Mouse (Mus musculus): ENCODE results near the gene Ankmy1. TPM values are rescaled to one million over a fixed set of nuclear protein-coding genes. Genes with fewer than 3 reads are reported as not detected.

Gene Ankmy1
- total RNA-seq (2021), result under 1 TPM; 0.11 to 0.19 TPM
- long read RNA-seq, experiment 1, result 0 reads
- long read RNA-seq, experiment 2, partial matches to known transcripts, result 0 of 4 reads
- long read RNA-seq, experiment 2, other reads (novel, unspliced or antisense), result 4 of 4 reads

DNA sequence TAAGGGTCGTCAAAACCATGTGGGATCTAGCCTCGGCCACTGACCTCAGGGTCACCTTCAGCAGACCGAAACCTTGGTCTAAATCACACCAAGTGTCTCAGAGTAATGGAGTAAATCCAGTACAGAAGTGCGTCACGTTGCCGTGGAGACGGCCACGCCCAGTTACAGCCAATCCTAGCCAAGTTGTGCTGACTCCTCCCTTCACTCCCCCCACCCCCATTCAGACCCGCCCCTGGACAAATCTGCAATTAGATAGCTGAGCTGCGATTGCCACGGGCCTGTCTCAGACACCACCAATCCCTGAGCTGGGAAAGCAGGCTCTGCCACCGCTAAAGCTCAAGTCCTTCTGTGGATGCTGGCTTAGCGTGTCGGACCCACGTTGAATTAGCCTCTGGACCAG, at the start of gene Ankmy1:
Gene Ankmy1 (minus strand): TSS at position 121 of the 400 bp plus-strand sequence.
- intact Hi-C loops (cut with DNase I), result no loop called here

DNA sequence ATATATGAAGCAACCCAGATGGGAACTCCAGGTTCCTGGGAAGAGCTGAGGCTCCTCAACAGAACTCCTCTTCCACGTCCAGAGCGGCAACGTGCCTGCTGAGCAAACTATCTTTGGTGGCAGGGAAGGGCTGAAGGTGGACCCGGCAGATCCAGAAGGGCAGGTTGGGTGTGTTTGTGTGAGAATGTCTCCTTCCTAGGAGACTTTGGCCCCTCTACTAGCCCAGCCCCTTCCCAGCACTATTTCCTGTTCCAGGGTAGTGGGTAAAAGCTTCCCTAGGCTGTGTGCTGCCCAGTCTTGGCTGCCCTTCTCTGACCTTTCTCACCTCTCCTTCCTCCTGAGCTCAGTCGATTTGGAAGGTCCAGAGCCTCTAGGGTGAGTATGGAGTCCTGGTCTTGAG, 47.9 kb upstream of the Ankmy1 start, which contains the start of gene Gpr35:
Gene Gpr35 (plus strand): TSS at position 259 of the 400 bp plus-strand sequence.
- intact Hi-C loops (cut with DNase I), result no loop called here
- DNase-seq (ENCODE audit: low spot score in 2 of 2), result no peak

More for the DNA sequence above, at the start of gene Ankmy1:
- peak; percentile 79 to 91 for DNase-seq (ENCODE audit: low spot score in 2 of 2)

DNA sequence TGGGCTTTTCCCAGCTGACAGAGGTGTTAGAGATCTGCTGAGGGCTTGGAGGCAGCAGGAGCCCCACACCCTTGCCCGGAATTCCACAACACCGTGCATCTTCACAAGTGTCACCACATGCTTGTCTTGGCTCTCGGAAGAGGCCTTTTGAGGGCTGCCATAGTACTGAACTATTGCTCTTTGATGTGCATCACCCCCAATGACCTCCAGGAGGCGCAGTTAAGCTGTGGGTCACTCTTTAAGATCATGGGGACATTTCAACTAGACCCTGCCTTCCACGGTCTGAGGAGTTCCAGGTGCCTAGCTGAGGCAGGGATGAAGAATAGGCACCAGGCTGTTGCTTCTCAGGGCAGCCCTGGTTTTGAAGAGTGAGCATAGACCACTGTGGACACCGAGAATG, 46.7 kb upstream of the Ankmy1 start:
- DNase-seq (ENCODE audit: low spot score in 2 of 2), result no peak
- intact Hi-C loops (cut with DNase I), result no loop called here

DNA sequence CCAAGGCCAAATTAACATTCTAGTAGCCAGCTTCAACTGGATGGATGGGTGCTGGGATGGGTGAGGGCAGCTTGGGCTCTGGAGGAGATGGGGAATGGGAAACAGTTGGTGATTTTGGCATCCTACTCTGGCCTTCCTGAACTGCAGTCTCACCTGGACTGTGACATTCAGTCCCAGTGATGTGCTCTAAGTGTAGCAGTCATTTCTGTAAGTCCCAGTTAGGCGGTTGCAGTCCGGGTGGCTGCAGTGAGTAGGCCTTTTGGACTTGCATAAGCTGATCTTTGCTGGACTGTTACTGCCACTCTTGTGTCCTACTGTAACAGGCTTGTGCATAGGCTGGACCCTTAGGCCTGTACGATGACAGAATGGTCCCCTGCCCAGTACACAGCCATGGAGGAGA, 45.3 kb upstream of the Ankmy1 start:
- intact Hi-C loops (cut with DNase I), result no loop called here
- DNase-seq (ENCODE audit: low spot score in 2 of 2), result no peak

DNA sequence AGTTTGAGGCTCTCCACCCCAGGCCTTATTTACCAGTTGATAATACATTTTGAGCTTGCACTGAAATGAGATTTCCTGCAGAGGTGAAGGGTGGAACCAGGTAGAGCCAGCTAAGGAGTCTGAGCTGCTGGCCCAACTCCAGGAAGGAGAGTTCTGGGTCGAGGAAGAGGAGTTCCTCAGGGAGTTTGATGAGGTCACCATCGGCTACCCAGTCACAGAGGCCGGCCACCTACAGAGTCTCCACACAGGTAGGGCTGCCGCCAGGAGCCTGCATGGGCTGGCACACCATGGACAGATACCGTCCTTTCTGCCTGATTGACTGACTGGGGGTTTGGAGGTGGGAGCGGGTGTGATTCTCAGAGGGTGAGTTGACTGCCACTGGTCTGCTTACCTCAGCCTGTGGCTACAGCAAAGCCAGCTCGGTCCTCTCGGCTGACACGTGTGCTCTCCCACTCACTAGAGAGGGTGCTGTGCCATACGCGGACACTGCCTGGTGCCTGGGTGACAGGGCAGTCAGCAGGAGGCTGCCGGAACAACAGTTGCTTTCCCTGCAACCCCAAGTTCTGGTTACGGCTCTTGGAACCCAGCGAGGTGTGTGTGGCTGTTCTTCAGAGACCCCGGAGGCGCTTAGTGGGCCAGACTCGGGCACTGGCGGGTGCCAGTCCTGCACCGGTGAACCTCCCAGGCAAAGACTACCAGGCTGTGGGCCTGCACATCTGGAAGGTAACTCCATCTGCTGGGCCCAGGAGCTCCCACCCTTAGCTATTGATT, 40.7 kb upstream of the Ankmy1 start:
- no peak for DNase-seq (ENCODE audit: low spot score in 2 of 2)
- intact Hi-C loops (cut with DNase I), result no loop called here

DNA sequence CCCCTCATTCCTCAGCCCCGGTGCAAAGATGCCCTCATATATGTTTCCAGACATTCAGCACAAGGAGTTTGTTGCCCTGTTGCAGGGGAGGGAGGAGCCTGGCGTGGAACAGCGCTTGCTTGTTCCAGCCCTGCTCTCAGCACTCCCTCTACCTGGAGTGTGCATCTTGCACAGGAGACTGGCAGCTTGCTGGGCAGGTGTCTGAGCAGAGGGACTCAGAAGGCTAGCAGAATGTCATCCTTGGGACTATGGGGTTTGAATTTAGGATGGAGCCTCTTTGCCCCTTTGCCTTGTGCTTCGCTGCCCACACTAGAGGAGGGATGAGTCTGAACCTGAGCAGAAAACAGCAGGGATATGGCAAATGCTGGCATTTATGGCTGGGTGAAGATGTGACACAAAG, 37.0 kb upstream of the Ankmy1 start:
- intact Hi-C loops (cut with DNase I), result no loop called here
- DNase-seq (ENCODE audit: low spot score in 2 of 2), result no peak

DNA sequence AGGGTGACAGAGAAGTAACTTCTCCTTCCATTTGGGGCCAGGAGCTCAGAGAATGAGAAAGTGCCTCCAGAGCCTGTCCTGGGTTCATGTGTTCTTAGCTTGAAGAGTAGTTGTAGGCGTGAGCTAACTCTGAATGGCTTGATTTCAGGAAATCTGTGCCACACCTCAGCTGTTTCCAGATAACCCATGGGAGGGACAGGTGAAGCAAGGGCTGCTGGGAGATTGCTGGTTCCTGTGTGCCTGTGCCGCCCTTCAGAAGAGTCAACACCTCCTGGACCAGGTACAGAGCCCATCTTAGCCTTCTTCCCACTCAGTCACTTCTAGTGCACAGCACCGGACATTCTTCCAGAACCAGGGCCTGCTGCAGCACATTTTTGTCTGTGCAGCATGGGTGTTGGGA, 35.1 kb upstream of the Ankmy1 start:
- no peak for DNase-seq (ENCODE audit: low spot score in 2 of 2)
- intact Hi-C loops (cut with DNase I), result no loop called here

DNA sequence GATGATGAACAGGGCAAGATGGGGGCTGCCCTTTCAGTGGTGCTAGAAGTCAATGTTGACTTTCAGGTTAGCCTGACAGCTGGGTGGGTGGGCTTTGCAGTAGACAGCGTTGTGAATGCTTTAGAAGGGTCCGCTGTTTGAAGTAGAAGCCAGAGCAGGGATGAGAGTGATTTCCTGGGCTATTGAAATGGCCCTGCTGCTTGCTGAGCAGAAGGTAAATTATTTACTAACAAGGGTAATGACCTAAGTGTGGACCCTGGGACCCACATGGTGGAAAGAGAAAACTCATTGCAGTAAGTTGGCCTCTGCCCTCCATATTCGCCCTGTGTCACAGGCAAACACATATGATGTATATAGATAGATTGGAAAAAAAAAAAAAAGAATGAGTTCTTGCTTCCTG, 33.8 kb upstream of the Ankmy1 start:
- intact Hi-C loops (cut with DNase I), result no loop called here
- DNase-seq (ENCODE audit: low spot score in 2 of 2), result no peak

DNA sequence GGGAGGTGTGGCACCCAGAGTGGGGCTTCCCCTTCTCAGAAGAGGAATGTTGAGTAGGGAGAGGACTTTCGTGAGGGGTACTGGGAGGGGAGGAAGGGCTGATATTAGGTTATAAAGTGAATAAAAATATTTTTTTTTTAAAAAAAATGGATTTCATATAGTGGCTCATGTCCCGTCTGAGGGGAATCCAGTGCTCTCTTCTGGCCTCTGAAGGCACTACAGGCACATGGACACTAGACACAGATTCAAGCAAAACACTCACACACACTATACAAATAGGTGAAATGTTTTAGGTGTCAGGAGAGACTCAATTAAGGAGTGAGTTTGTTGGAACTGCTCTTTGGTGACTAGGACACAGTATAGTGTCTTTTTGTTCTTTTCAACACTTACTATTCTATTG, 33.3 kb upstream of the Ankmy1 start:
- intact Hi-C loops (cut with DNase I), result no loop called here
- no peak for DNase-seq (ENCODE audit: low spot score in 2 of 2)

DNA sequence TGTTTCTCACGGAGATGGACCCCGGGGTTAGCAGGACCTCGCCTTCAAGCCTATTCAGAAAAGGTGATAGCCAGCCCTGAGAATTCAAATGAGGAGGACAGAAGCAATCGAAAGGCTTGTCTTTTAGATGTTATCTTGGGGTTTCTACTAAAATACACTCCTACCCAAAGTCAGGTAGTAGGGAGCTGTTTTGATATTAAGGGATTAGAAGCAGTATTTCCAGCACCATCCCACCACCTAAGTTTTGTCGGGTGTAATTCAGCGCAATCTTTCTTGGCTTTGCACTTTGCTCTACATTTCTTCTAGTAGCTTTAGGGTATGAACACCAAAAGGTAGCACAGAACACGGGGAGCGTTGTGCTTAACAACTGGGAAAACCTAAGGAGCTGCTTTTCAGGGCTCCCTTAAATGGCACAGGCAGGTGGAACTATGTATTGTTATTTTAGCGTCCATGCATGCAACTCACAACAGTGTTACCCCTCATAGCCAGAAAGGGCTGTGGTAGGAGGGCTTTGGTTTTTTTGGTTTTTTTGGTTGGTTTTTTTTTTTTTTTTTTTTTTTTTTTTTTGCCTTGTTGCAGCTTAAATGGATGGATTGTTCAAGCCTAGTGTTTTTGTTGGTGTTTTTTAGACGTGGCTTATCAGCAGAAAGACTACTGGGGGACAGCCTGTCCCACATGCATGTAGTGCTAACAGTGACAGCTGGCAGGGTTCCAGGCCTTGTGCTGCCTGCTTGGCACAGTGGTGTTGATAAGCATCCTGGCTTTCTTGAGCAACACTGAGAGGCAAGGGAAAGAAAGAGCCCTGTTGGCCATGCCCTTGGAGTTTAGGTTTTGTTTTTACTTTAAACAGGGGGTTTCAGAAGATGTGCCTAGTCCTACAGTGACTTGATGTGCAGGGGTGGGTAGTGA, 32.6 kb upstream of the Ankmy1 start:
- DNase-seq (ENCODE audit: low spot score in 2 of 2), result peak; percentile 44 to 49
- intact Hi-C loops (cut with DNase I), result no loop called here

DNA sequence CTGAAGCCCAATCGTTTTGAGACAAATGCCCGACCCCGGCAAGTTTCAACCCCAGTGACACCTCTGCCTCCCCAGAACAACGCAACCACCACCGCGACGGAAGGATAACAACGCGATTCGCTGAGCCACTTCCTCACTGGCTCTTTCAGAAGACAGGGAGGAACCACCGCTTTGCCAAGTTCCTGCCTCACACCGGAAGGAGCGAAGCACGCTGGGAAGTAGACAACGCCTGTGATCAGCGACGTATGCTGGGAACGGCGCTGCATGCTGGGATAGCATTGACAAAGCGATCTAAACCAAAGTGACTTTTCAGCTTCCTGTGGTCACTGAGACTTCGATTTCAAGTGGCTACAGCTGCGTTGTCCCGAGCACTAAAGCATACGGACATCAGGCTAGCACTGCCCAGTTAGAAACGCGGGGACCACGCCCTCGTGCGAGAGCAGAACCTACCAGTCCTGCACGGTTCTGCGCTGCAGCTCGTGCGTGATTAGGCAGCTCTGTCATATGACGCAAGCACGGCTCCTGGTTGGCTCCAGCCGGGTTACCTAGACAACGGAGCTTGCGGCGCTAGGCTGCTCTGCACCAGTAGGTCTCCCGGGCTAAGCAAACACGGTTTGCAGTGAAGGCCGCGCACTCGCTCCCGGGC, 31.6 kb upstream of the Ankmy1 start, which contains the start of gene Capn10:
Gene Capn10 (plus strand): TSS at position 195 of the 646 bp plus-strand sequence.
- intact Hi-C loops (cut with DNase I), result no loop called here

DNA sequence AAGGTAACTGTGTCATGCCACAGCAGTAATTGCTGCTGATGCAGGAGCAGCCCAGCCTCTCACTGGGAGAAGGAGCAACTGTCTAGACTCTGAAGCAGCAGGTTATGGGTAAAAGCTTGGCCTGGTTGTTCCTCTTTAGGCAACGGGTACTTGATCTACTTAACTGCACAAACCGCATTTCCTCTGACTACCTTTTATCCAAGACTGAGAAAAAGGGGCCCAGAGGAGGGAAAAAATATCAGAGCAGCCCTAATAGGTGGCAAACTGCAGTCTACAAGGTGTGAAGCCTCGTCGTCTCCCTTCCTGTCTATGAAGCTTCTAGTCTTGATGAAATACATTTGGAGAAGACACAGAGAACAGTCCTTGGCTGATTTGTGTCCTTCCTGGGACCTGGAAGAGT, 30.9 kb upstream of the Ankmy1 start:
- intact Hi-C loops (cut with DNase I), result no loop called here
- DNase-seq (ENCODE audit: low spot score in 2 of 2), result no peak

More for the DNA sequence above, 31.6 kb upstream of the Ankmy1 start, which contains the start of gene Capn10:
- peak; percentile 95 to 97 for DNase-seq (ENCODE audit: low spot score in 2 of 2)

DNA sequence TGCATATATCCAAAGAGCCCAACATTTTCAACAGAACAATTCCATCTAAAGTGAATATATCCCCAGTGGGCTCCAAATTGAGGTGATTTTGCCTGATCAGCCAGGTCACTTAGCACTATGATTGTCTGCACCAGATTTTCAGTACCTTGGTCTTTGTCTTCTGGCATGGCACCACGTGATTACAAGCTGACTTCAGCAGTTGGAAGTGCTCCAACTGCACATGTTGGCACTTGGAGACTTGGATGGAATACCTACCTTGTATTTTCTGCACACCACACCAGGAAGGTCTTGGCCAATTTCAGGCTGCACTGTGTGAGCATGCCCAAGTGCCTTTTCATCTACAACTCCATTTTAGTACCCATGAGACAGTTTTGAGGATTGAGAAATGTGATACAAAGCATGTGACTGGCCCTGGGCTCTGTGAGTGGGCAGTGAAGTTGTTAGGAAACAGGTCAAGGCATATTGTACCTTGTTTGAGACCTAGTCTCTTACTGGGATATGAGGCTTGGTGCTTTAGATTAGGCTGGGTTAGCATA, 27.5 kb upstream of the Ankmy1 start:
- intact Hi-C loops (cut with DNase I), result no loop called here
- DNase-seq (ENCODE audit: low spot score in 2 of 2), result no peak

DNA sequence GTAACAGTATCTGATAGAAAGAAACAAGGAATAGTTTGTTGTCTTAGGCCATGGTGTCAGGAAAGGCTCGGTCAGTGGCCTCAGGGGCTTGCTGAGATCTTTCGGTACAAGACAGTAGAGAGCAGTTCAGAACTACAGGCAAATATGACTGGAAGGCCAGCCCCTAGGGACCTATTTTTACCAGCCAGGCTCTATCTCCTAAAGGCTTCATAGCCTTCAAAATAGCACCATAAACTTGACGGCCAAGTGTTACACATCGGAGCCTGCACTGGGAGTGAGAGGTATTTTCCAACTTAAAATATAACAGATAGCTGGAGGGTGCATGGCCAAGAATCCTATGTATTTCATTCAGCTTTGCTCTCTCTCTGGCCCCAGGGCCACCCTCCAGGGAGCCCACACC, 18.8 kb upstream of the Ankmy1 start:
- intact Hi-C loops (cut with DNase I), result no loop called here
- no peak for DNase-seq (ENCODE audit: low spot score in 2 of 2)

DNA sequence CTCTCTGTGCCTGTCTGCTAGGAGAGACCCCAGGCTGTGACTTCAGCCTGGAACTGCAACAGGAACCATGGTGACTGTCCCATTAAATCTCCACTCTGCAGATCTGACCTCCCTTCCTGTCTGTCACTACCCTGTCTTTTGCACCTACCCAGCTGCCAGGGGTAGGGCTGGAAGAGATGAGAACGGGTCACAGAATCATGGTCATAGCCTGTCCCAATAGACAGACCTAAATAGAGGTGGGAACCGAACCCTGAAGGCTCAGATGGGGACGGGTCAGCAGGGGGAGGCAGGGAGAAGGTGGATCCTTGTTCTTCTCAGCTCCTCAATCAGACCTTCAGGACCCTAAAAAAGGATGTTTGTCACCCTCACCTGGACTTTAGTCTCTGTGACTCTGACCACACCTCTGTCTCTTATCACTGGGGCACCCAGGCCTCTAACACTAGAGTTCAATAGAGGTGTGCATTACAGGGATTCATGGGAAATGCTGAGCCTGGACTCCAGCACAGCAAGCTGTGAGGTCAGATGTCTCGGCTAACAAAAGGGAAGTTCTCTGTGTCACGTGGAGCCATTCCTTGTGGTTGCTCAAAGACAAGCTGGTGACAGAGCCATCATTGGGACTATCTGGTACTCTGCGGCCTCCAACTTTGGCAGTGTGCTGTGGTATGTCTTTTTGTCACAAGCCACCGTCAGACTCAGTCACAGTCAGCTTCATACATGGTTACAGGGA, 17.9 kb upstream of the Ankmy1 start:
- DNase-seq (ENCODE audit: low spot score in 2 of 2), result no peak
- intact Hi-C loops (cut with DNase I), result no loop called here

DNA sequence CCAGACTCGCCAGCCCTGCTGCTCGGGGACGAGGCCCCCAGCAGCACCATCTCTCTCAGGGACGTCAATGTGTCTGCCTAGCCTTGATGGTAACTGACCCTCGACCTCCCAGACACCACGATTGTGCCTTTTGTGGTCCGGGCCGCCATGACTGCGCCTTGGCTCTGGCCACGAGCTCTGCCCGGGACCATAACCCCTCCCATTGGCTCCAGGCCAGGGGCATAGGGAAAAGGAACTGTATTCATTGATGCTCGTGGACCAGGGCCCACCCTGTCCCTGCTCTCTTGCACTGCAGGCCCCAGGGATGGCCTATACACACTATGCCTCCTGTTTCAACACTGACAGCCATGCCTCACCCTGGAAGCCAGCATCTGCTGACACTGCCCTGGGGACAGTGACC, 17.1 kb upstream of the Ankmy1 start:
- no peak for DNase-seq (ENCODE audit: low spot score in 2 of 2)

DNA sequence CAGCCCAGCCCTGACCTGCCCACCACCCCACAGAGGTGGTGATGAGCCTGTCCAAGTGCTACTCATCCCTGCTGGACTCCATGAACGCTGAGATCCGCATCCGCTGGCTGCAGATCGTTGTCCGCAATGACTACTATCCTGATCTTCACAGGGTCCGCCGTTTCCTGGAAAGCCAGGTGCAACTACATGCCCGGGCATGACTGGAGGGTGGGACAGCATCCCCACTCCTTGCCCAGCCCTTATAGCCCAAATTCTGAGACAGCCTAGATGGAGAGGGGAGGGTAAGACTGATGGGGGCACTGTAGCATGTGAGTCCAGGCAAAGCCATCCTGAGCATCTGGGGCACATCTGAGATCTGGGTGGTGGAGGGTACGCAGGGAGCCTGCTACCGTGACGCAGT, 16.4 kb upstream of the Ankmy1 start:
- DNase-seq (ENCODE audit: low spot score in 2 of 2), result no peak
- intact Hi-C loops (cut with DNase I), result no loop called here

More for the DNA sequence above, 17.1 kb upstream of the Ankmy1 start:
- intact Hi-C loops (cut with DNase I), result no loop called here

DNA sequence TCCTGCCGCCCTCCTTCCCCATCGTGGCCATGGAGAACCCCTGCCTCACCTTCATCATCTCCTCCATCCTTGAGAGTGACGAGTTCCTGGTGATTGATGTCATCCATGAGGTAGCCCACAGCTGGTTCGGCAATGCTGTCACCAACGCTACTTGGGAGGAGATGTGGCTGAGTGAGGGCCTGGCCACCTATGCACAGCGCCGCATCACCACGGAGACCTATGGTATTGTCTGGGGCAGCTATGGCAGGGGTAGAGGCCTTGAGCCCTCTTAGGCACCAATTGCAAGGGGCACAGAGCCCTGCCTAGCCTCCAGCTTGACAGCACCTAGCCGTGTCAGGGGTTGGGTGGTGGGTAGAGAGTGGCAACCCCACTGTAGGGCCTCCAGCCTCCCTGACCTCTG, 14.0 kb upstream of the Ankmy1 start:
- intact Hi-C loops (cut with DNase I), result no loop called here
- DNase-seq (ENCODE audit: low spot score in 2 of 2), result no peak

DNA sequence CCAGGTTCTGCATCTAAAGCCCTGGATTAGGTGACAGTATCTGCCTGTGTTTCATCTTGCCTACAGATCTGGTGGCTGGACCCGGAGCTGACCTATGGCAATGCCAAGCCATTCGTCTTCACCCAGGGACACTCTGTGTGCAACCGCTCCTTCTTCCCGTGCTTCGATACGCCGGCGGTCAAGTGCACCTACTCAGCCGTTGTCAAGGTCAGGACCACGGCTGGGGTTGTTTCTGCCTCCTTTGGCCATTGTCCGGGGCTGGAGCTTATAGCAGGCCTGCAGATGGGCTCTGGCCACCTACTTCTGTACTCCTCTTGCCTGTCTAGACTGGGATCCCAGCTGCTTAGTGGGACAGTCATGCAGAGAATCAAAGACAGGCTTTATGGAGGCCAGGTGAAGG, 12.3 kb upstream of the Ankmy1 start:
- intact Hi-C loops (cut with DNase I), result no loop called here
- peak in 1 of 2 experiments; percentile 2 for DNase-seq (ENCODE audit: low spot score in 2 of 2)

Measured in left cerebral cortex, postnatal 14 days (tissue).